Mouse (Mus musculus) skeletal muscle tissue, adult 2 months (tissue): ENCODE results near the gene Adamts17.

Experiments used
- DNase-seq: peaks from one replicate; pipeline ENCODE4 v3.0.0-alpha.2; 2012; ENCODE audit warnings: low read depth, low spot score

The Adamts17 gene

DNA sequence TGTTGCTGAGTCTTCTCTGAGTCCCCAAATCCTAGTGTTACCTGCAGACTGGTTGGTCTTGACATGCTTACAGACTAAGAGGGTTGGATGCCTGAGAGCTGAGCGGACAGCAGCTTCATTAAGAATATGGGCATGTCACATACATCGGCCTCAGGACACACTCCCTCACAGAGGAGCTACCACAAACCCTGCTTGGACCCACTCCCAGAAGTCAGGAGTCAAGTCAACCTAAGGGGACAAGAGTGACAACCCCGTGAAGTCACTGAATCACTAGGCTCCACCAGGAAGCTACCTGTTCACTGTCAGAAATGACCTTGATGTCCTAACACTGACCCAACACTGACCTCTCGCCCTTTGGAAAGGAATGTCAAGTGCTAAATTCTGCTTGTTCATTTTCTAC lies 226.1 kb downstream of the Adamts17 start:
- no peak for DNase-seq

DNA sequence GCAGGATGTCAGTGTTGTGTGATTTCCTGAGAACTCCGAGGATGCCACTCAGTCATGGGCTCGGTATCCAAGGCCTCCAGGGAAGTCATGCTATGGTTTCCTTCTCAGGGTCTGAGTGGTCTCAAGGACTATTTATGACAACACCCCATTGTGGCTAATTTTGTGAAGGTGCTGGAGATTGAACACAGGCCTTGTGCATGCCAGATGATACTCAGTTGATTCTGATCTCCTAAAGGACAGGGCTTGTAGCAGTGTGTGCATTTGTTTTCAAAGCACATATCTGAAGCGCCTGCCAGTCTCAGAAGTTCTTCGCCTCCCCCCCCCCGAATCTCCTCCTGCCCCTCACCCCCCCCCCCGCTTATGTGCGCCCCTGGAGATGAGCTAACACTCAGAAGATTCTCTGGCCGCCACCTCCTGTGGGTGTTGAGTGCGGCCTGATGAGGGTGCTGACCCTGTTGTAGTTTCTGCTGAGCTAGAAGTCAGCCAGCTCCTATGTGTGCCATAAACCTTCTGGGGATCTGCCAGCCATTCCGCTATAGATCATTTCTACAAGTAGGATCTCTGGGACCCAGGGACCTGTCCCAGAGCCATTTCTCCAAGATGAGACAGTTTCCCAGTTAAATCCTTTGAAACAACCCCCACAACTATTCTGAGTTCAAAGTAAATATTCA lies 232.6 kb downstream of the Adamts17 start:
- DNase-seq = no peak

DNA sequence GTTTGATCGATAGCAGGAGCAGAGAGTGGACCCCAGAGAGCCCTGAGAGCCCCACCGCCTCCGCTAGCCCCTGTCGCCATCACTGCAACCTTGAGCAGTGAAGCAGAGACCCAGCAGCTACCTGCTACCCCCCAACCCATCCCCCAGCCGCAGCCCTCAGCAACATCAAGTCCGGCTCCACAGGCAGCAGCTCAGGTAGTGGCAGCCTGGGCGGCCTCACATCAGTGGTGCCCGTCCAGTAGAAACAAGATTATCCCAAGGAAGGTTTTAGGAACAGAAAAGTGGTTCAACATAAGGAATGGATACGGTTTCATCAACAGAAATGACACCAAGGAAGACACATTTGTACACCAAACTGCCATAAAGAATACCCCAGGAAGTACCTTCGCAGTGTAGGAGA lies 243.2 kb downstream of the Adamts17 start:
- DNase-seq = no peak

DNA sequence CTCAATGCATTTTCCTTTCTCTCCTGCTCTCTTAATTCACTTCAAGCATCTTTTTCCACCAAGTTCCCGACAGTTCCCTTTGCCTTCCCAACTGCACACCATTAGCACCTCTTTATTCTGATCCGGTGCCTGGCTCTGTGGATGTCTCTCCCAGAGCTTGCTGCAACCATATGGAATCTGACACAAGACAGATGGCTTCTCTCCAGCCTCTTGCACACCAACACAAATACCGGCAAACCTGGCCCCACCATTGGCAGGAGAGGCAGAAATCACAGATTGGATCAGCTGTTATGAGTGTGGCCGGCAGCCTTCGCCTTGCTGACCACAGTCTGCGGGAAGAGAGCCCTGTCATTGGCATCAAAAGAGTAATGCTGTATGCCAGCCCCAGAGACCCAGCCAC lies 248.2 kb downstream of the Adamts17 start:
- DNase-seq = no peak

DNA sequence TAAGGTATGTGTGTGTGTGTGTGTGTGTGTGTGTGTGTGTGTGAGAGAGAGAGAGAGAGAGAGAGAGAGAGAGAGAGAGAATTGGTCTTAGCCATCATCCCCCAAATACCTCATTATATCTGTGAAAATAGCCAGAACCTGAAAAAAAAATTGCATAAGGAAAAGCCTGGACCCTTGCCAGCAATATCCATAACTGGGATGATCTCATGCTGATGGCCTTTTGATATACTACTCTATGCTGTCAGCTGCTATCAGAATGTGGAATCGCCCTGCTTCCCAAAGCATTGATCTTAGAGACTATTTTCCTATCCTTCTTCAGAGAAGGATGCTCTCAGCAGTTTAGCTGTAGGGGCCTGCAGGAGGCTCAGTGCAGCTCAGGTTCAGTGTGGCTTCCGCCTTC lies 257.6 kb downstream of the Adamts17 start:
- DNase-seq = no peak

DNA sequence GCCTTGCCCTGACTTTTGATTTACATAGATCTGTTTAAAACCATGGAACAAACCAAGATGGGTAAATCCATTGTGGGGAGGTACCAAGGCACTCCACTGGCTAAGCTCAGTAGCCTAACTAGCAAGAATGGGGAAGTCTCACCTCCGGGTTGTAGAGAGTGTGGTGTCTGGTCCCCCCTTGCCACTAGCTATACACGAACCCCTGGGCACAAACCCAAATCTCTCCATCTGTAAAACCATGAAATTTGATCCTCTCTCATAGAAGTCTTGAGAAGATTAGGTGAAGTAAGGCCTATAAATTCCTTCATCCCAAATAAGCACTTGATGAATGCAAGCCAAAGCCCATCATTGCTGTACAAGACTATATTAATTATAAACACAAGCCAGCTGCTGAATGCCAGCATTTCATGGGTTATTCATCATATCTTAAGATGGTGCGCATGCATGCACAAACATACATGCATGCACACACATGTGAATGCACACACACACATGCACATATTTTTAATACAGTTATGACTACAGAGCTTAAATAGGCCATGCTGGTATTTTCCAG lies 262.0 kb downstream of the Adamts17 start:
- DNase-seq = no peak

DNA sequence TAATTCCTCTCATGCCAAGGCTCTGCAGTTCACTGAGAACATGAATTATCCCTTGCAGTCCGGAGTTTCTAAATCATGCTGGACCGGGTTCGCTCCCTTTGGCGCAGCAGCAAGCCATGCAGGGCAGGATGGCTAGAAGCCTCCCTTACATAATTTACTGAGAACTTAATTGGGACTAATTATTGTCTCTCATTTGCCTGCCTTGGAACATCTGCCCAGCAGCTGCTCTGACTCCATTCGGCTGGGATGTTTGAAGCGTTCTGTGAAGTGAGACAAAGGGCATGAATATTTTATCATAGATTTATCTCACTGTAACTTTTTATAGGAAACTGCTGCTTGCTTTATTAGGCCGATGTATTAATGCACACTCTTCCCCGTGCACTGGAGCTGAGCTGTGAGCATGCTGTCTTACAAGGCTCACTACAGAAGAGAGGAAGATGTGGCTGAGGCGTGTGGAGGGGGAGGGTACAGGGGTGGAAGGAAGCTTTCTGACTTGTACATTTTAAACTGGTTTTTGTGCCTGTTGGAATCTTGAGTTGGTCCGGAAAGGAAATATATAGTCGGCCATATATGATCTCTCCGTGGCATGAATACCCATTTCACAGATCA lies 271.1 kb downstream of the Adamts17 start:
- no peak for DNase-seq

DNA sequence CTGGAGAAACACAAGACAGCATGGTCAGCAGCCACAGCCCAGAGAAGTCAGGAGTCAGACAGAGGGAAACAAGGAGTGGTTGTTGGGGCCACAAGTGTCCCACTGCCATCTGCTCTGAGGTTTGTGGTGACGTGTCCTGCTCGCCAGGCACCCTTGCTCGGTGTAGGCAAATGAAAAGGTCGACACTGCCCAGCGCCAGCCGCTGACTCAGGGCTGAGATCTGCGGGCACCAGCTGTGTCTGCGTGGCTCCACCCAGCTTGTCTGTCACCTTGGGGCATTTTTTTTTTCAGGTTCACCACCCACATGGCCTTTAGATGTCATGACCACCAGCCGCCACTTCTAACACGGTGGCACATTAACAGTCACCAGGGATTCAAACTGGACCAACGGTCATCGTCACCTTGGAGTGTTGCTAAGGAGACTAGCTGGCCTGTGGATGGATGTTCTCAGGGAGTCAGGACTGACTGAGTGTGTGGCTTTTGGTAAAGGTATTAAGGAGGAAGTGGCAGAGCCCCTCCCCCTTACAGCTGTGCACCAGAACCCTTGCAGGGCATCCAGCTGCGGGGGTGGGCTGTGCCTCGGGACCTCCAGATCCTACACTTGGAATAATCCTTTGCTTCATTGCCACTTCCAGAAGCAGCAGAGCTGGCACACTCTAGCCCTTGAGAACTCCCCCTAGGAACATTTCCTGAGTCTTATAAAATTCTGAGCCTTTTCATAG lies 273.1 kb downstream of the Adamts17 start:
- DNase-seq = no peak

DNA sequence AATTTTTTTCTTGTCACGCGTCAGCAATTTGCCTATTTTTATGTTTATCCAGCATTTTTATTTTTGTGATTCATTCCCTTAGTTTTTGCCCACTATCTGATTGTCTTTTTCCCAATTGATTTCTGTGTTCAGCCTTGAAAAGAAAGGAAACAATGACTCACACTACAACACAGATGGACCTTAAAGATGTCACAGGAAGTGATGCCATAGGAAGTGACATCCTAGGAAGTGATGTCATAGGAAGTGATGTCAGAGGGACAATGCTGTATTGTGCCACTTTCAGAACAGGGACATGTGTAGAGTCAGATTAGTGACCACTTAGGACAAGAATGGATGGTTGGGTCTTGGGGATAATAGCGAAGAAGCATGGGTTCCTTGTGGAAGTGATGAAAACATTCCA lies 274.5 kb downstream of the Adamts17 start:
- DNase-seq = no peak

DNA sequence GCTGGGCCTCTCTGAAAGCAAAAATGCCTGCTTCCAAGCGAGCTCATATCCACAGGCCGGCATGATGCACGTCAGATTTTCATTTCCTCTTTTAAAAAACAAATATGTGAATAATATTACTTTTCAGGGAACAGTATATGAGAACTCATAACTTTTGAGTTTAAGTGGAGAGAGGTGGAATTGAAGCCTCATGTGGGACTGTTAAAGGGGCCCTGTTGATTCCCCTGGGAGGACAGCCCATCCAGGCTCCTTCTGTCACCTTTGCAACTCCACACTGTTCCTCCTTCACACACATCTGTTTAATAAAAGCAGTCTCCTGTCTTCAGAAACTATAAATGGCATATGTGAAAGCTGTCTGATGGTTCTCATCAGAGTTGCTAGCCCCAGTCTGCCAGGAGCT lies 275.5 kb downstream of the Adamts17 start:
- no peak for DNase-seq

DNA sequence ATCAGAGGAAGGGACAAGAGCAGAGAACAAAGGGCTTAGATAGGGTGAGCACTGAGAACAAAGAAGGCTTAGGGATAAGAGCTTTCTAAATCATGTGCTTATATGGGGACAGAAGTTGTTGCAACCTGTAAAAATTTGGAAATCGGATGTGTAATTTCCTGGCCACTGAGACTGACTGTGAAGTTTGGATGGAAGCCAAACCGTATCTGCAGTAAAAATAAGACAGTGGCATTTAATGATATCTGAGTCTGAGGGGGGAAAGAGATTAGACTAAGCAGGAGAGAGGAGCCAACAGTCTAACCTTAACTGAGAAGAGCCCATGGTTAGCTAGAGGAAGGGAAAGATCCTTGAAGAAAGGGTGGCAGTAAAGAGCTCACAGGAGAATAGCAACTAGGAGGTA lies 295.6 kb downstream of the Adamts17 start:
- DNase-seq = no peak

DNA sequence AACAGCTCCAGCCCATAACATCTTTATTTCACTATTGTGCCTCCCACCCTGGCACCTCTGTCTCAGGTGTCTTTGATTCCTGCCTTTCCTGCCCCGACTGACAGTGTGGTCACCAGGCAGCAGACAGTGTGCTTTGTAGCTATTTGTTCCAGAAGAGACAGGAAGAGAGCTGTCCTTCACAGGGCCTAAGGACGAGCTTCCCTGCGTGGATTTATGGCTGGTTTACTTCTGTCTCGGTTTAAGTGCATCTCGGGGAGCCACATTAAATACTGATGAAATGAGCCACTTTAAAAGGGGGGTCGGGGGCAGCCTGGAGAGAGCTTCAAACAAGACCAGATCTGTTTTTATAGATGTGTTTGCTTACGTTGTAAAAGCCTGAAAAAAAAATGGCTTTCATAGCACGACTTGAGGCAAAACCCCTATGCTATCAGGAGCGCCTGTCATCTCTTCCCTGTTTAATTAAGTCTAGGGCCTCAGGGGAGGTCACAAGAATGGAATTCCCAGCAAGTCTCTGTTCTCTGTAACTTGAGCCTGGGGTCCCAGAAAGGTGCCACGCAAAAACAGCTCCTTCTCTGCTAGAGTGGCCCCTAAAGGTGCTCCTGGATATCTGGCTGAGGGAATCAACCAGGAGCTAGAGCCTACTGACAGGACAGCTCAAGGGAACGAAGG lies 302.9 kb downstream of the Adamts17 start:
- no peak for DNase-seq

DNA sequence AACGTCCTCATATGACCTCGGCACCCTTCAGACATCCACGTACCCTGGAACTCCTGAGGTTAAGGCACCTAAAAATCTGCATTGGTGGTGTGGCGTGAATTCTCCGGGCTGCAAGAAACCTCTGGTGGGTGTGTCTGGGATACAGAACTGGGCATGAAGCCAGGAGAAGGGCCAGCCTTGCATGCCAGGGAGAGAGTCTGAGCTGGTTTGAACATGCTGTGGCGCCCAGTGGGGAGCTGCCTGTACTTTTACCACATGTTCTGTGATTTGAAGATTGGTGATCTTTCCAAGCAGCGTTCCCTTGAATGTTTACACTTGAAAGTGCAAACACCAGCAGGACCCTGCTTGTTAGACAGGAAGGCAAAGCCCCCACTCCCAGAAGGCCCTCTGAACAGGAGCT lies 306.2 kb downstream of the Adamts17 start:
- no peak for DNase-seq

DNA sequence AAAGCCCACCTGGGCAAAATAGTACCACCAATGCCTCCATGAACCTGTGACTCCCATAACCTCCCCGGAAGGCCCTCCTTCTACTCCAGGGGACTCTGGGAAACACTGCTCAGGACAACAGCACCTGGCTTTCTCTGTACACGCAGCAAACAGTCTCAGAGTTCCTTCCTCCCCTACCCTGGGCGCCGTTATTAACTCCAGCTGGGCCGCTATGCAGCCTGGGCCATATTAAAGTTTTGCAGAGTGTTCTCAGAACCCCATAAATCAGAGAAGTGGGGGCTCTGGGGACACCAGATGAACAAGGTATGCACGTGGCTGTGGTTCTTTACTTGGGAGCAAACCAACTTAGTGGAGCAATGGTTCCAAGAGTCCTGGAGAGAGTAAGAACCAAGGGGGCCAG lies 306.6 kb downstream of the Adamts17 start:
- no peak for DNase-seq

DNA sequence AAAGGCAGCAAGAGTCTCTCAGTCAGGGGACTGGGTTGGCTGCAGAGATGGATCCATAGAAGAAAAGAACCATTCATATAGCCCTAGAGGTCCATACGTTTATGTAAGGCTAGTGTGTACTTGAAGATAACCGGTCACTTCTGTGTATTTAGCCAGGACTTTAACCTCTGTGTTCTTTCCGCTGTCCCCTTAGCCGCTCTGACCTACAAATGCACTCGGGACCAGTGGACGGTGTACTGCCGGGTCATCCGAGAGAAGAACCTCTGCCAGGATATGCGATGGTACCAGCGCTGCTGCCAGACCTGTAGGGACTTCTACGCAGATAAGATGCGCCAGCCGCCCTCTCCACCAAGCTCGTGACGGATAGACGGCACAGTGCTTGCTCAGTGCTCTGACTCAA lies 310.2 kb downstream of the Adamts17 start:
- DNase-seq = no peak

DNA sequence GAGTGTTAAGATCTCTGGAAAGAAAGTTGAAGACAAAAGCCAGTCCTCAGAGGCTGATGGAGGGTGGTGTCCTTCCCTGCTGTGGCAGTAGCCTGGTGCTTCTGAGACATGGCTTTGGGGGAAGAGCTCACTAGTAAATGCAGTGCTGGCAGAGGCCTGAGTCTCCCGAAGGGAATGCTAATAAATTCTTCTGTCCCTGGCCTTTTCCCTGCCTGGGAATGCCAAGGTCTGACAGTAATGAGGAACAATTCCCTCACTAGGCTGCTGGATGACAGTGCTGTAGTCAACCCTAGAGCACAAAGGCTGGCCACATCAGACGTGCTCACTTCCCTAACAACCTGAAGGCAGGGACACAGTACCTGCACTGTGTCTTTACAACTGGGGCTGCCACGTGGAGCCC lies 313.1 kb downstream of the Adamts17 start:
- DNase-seq = no peak

DNA sequence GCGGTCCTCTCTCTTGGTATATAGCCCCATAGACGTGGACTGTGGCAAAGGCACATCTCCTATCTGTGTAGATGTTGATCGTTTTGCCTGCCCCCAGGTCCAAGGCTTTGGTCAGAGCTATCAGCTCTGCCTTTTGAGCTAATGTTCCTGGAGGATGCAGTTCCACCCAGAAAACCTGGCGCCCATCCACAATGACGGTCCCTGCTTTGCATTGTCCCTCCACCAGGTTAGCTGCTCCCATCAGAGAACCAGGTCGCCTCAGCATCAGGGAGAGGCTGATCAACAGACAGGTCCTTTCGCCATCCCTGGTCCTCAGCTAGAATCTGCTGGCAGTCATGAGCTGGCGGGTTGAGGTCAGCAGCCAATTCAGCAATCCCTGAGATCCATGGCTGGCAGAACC lies 322.6 kb downstream of the Adamts17 start:
- DNase-seq = no peak

DNA sequence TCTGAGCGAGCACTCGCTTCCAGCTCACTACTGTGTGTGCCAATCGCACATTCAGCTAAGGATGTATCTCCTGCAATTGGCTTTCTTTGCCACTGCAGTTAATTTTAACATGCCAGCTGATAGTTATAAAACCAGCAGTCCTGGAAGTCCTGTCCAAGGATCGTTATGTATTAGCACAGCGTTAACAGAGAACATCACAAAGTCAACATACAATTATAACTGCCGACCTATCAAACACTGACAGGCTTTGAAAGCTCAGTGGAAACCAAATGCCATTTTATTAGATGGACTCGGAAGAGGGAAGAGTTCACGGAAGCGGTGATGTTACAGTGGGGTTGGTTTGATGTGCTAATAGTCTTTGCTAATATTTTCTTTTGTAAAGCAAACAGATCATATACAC lies 328.8 kb downstream of the Adamts17 start:
- DNase-seq = no peak

DNA sequence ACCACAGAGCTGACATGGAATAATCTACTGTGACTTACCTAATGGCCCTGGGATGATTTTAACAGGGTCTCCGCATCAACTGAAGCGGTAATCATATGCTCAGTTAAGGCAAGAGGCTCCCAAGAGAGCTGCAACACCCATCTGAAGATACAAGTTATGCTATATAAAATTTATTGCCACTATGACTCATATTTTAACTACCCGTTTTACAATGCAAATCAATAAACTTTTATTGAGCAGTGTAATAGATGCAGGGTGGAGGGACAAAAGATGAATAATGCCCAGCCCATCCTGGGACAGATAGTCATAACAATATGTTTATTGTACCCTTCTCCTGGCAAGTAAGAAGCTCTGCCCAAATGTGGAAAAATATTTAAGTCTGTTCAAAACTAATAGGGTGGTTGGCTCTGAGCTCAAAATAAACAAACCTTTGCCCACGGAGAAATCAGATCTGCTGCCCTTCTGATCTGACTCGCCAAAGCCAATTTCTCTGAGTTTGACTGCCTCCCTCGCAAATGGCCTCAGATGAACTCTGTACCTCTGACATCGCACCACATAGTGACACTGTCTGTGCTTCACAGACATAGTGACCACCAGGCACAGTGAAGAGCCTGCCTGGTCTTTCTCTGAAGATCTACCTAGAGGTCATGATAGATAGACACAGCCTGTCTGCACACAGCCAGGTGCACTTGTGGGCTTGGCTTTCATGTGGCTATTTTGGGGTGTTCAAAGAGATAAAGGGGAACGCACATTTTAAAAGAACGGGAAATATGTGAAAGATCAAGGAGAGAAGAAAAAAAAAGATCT lies 329.4 kb downstream of the Adamts17 start:
- DNase-seq = no peak

DNA sequence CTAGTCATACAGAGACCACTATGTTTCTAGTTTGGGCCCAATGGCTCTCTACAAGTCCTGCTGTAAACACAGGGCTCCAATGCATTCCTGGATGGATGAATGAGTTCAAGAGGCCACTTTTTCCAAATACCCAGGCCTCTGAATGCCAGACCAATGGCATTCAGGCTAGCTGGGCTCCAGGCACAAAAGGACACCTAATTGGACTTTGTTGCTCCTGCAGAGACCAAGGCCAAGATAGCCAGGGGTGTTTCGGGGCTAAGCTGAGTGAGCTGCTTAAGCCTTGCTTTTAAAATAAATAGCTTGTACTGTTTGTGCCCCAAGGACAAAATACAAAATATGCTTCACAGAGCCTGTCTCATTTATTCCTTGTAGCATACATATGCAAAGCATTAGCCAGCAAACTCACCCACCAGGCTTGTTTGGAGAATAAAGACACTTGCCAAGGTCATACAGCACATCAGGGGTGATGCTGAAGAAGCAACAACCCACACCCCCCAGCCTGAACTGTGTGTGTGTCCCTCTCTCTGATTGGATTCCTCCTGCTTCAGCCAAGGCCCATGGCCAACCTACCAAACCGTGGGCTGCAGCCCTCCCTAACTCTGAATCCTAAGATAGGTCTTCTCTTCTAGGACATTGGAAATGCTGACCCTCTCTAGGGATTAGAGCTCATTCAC lies 334.1 kb downstream of the Adamts17 start:
- DNase-seq = no peak

DNA sequence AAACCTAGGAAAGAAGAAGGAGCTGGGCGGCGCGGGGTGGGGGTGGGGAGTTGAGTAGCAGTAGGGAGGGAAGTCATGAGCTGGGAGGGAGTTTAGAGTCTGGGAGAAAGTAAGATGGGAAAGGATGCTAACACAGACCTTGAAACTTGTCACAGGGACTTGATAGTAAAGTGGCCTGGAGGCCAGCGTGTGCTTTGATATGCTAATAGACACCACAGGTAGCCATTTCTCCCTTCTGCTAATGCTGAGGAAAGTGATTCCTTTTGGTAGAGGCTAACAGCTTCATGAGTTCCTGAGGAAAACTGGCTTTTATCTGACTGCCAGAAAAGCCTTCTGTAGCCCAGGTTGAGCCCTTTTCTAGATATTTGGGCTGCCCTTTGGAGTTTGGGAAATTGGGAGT lies 344.3 kb downstream of the Adamts17 start:
- DNase-seq = no peak
